Mouse (Mus musculus) forebrain, postnatal 0 days (tissue): ENCODE measurements at regions not wholly inside any gene's neighbourhood (a gene's known extent, or its start where the extent isn't known, plus 50 kb on each side); places are given as distances from the start of the nearest gene placed in this dataset.

Source experiments
- ATAC-seq: fragments of 200-750 bp; cut with Nextera tagmentation; 2 replicates; pipeline ENCODE4 v1.8.0; 2017; ENCODE audit warnings: mild to moderate bottlenecking, moderate library complexity
- DNase-seq: peaks from one replicate; pipeline ENCODE4 v3.0.0-alpha.2; 2015
- H3K27ac ChIP-seq: fragments of 300-500 bp; sonication (generic); 2 replicates; pipeline ENCODE4 v1.5.1; 2014; ENCODE audit warnings: low read depth, mild to moderate bottlenecking, antibody characterized with exemption, low read length, moderate library complexity, mixed read lengths
- H3K27me3 ChIP-seq: fragments of 300-500 bp; sonication (generic); 2 replicates; pipeline ENCODE4 v1.6.1; 2014; ENCODE audit warnings: mild to moderate bottlenecking, low read length, mixed read lengths; ENCODE audit not compliant: insufficient read depth
- H3K36me3 ChIP-seq: fragments of 300-500 bp; sonication (generic); 2 replicates; pipeline ENCODE4 v1.6.1; 2014; ENCODE audit warnings: mild to moderate bottlenecking, moderate library complexity; ENCODE audit not compliant: insufficient read depth
- H3K4me1 ChIP-seq: fragments of 300-500 bp; sonication (generic); 2 replicates; pipeline ENCODE4 v1.6.1; 2014; ENCODE audit warnings: antibody characterized with exemption; ENCODE audit not compliant: insufficient read depth
- H3K4me2 ChIP-seq: fragments of 300-500 bp; sonication (generic); 2 replicates; pipeline ENCODE4 v1.6.1; 2014; ENCODE audit warnings: low read depth, mild to moderate bottlenecking, moderate library complexity
- H3K4me3 ChIP-seq: fragments of 300-500 bp; sonication (generic); 2 replicates; pipeline ENCODE4 v1.5.1; 2014; ENCODE audit warnings: low read depth, low read length, mixed read lengths
- H3K9ac ChIP-seq: fragments of 300-500 bp; sonication (generic); 2 replicates; pipeline ENCODE4 v1.6.1; 2014; ENCODE audit warnings: mild to moderate bottlenecking
- H3K9me3 ChIP-seq: fragments of 300-500 bp; sonication (generic); 2 replicates; pipeline ENCODE4 v1.6.1; 2016; ENCODE audit warnings: low read length
- CTCF ChIP-seq: sonication (generic); IDR thresholded peaks from 2 replicates; pipeline ENCODE4 v1.5.1; 2016; ENCODE audit warnings: antibody characterized with exemption, control low read depth, low read depth
- WGBS: fragments of 180-500 bp; shearing (Covaris S2); extraction: QIAGEN DNeasy Blood & Tissue Kit; methylation state at CpG from one replicate; pipeline ENCODE4 v1.1.7; 2014; 5-methylcytosine and 5-hydroxymethylcytosine counted together

DNA sequence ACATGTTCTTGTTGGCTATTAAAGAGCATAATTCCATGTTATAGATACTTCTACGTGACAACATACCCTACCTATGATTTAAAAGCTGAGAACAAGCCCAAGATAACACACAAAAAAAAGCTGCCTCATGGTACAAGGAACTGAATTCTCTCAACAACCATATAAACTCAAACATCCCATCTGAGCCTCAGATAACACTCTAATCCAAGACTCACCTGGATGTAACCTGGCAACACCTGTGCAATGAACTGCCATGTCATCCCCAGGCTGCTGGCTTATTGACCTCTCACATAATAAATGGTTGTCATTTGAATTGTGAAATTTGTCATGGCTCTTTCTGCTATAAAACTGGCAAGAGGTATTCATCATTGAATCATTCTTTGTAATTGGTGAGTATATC lies 93.5 kb upstream of the Gm11146 start:
- H3K9me3 ChIP-seq = no peaks in the 10 kb centered on the region
- 96% methylated on average over 1 of the region's 1 CpGs for WGBS
- H3K27ac ChIP-seq = no peak overlapping the region
- ATAC-seq (no peak), DNase-seq (no peak)
- no peak overlapping the region for H3K4me2 ChIP-seq
- H3K27me3 ChIP-seq = no peaks in the 10 kb centered on the region
- no peak overlapping the region for H3K4me3 ChIP-seq
- H3K4me1 ChIP-seq = no peaks in the 10 kb centered on the region
- TF ChIP-seq CTCF = no peak
- H3K36me3 ChIP-seq = no peaks in the 10 kb centered on the region
- H3K9ac ChIP-seq = no peak overlapping the region

DNA sequence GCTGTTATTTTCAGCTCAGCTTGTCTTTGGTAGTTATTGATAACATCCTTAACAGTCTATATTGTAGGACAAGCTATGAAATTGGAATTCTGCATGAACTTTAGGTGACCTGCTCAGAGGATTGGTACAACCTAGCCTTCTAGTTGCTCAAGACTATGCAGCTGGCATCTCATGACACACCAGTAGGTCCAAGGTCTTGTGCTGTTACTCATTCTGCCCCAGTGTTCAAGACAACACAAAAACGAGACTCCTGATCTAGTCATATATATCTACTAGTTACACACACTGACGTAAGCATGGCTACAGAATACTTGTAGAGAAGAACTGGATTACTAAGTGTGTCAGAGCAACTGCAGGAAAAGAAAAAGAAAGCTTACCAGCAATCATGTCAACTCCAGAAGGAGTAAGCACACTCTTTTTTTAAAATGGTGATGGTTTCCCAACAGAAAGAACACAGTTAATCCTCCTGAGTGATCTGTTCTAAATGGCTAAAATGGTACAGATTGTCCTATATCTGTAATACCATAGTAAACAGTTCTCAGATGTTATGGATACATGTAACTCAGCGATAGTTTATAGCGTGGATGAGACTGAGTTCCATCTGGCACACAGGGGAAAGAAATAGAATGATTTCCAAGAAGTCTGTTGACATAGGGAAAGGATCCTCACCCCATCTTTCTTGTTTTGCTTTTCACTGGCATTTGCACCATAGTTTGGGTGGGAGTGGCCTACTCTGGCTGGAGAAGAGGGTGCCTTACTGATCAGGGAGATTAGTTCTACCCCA lies 85.4 kb upstream of the Gm11146 start:
- H3K4me1 ChIP-seq = no peaks in the 10 kb centered on the region
- WGBS = 77% methylated on average over 4 of the region's 4 CpGs
- ATAC-seq = no peak
- H3K4me2 ChIP-seq = no peak overlapping the region
- no peak overlapping the region for H3K9ac ChIP-seq
- no peak overlapping the region for H3K4me3 ChIP-seq
- H3K27ac ChIP-seq = no peak overlapping the region
- no peak for TF ChIP-seq CTCF
- H3K36me3 ChIP-seq = no peaks in the 10 kb centered on the region
- no peaks in the 10 kb centered on the region for H3K27me3 ChIP-seq
- no peaks in the 10 kb centered on the region for H3K9me3 ChIP-seq
- no peak for DNase-seq

DNA sequence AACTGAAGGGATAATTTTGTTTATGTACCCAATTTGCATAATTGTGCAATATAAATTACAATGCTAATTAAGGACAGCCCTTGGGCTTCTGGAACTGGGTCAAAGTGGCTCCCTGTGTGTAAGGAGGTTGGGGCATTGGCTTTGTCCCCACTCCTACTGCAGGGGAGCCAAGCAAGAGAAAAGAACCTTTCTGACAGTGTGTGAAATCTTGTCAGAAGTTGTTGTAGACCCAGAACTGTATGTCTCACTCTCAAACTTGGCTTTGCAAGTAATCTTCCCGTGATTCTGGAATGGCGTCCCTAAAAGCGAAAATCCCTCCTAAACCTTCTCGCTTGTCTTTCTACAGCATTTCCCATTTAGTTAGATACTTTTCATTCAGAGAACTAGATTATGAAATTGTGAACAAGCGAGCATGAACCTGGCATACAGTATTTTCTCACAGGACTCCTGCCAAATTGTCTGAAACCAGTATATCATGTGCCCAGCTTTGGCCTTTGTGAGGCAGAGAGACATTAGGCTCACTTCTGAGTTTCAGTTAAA lies 83.8 kb upstream of the Gm11146 start:
- H3K4me2 ChIP-seq = no peak overlapping the region; the same call in 1 of the 2 replicates
- peak; percentile 91 for ATAC-seq

DNA sequence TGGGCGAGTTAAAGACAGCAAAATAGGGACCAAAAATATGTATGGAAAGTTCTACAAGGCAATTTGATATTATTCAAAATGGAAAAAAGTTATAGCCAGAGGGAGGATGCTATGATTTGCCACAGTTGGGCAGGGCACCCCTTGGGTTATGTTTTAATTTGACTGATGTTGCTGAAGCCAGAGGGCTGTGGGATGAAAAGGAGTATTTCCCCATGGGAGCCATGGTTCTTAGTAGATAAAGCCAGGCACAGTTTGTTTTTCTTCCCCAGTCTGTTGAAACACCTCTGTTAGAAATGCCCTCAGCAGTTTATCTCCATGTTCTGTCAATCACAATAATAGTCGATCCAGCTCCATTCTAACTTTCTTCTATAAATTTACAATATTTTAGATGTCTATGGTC lies 82.6 kb upstream of the Gm11146 start:
- H3K4me3 ChIP-seq = no peak overlapping the region
- H3K4me1 ChIP-seq = no peaks in the 10 kb centered on the region
- H3K9me3 ChIP-seq = no peaks in the 10 kb centered on the region
- 77% methylated on average over 2 of the region's 2 CpGs for WGBS
- H3K27me3 ChIP-seq = no peaks in the 10 kb centered on the region
- no peak for TF ChIP-seq CTCF
- DNase-seq = no peak
- no peak overlapping the region for H3K4me2 ChIP-seq
- no peaks in the 10 kb centered on the region for H3K36me3 ChIP-seq
- no peak overlapping the region for H3K9ac ChIP-seq
- no peak for ATAC-seq
- 0 out of 2 replicates have a peak overlapping the region, but pooled peaks have one; percentile 0 for H3K27ac ChIP-seq

More for the DNA sequence above, 83.8 kb upstream of the Gm11146 start:
- Histone ChIP-seq H3K36me3 (no peaks in the 10 kb centered on the region), H3K9ac (no peak overlapping the region), H3K27me3 (no peaks in the 10 kb centered on the region), H3K9me3 (no peaks in the 10 kb centered on the region), H3K4me1 (no peaks in the 10 kb centered on the region), H3K4me3 (no peak overlapping the region), H3K27ac (peak overlapping the region; percentile 46)
- peak; percentile 77 for DNase-seq
- no peak for TF ChIP-seq CTCF
- WGBS = 31% methylated on average over 5 of the region's 5 CpGs

DNA sequence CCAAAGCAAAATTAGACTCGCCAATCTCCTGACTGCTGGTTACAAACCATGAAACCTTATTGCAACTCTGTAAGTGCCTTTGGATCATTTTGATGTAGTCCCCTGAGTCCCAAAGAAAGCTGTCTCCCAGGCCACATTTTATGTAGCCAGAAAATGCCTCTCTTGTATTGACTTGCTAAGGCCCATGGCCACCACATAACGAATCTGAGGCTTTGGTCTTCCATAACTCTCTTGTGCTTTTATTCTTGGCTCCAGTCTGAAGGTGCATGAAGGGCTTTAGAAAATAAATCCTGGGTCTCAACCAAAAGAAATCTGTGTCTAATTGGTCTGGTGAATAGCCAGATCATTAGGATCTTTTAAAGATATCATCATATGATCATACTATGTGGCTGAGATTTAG lies 77.3 kb upstream of the Gm11146 start:
- 36% methylated on average over 2 of the region's 2 CpGs for WGBS
- Histone ChIP-seq H3K4me1 (no peaks in the 10 kb centered on the region), H3K4me3 (no peak overlapping the region), H3K9ac (no peak overlapping the region), H3K27me3 (no peaks in the 10 kb centered on the region), H3K9me3 (no peaks in the 10 kb centered on the region), H3K27ac (no peak overlapping the region), H3K4me2 (no peak overlapping the region), H3K36me3 (no peaks in the 10 kb centered on the region)
- no peak for TF ChIP-seq CTCF
- DNase-seq = no peak
- ATAC-seq = no peak

DNA sequence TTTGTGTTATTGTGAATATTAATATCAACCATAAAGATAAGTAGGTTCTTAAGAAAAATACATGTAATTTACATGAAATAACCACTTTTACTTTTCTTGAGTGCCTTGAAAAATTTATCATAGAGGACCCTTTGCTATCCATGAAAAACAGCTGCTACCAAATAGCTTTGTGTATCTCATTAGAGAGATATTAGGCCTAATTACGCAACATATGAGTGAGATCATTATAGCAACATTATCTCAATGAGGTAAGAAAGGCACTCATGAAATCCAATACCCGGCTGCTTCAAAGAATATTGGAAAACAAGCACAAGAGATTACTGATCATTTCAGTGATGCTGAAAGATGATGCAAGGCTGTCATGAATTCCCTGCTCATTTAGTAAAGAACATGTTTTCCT lies 74.9 kb upstream of the Gm11146 start:
- Histone ChIP-seq H3K9ac (no peak overlapping the region), H3K36me3 (no peaks in the 10 kb centered on the region), H3K4me2 (no peak overlapping the region), H3K4me3 (no peak overlapping the region), H3K27me3 (no peaks in the 10 kb centered on the region), H3K27ac (no peak overlapping the region), H3K9me3 (no peaks in the 10 kb centered on the region), H3K4me1 (no peaks in the 10 kb centered on the region)
- 43% methylated on average over 2 of the region's 2 CpGs for WGBS
- TF ChIP-seq CTCF = no peak
- ATAC-seq (no peak), DNase-seq (no peak)

DNA sequence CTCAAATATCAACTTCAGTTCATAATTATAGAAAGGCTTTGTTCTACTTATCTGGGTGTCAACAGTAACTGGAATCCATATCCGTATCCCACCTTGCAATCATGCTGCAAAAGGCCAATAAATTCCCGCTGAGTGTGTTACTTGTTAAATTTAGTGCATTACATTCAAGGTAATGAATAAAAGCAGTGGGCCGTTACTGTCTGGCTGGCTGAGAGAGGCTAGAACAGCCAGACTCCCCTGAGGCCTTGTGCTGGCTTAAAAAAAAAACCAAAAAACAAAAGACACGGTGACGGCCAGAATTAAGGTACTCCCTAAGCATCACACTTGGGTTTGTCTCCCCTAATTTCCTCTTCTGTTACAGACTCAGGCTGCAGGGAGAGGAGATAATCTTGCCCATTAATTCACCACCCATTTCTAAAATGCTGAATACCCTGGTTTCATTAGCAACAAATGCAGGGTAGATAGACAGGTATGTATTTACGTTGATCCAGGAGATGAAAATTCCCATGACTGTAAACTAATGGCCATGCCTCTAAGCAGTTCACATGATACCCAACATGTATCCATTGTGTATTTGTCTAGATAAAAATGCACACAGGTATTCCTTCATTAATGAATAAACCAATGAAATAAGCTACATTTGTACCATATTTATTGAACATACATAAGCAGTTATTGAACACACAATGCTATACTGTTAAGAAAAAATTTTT lies 74.1 kb upstream of the Gm11146 start:
- WGBS = 34% methylated on average over 6 of the region's 6 CpGs
- ATAC-seq (no peak), DNase-seq (no peak)
- no peaks in the 10 kb centered on the region for H3K27me3 ChIP-seq
- H3K9ac ChIP-seq = no peak overlapping the region
- H3K27ac ChIP-seq = peak overlapping the region; percentile 1; the same call in 1 of the 2 replicates
- H3K36me3 ChIP-seq = no peaks in the 10 kb centered on the region
- H3K9me3 ChIP-seq = no peaks in the 10 kb centered on the region
- no peaks in the 10 kb centered on the region for H3K4me1 ChIP-seq
- no peak overlapping the region for H3K4me2 ChIP-seq
- TF ChIP-seq CTCF = no peak
- H3K4me3 ChIP-seq = no peak overlapping the region
